Mouse (Mus musculus) erythroblast, embryonic 14.5 days (primary cell): ENCODE results near the gene Nr2e1. TPM values are rescaled to one million over a fixed set of nuclear protein-coding genes. Genes with fewer than 3 reads are reported as not detected.

Experiments used
- H3K27me3 ChIP-seq: 2 replicates; pipeline ENCODE4 v1.6.1; 2012; ENCODE audit warnings: inconsistent platforms; ENCODE audit not compliant: control insufficient read depth
- H3K36me3 ChIP-seq: 2 replicates; pipeline ENCODE4 v1.6.1; 2012; ENCODE audit warnings: mild to moderate bottlenecking, inconsistent platforms; ENCODE audit not compliant: control insufficient read depth
- H3K4me1 ChIP-seq: 2 replicates; pipeline ENCODE4 v1.6.1; 2012; ENCODE audit warnings: inconsistent platforms; ENCODE audit not compliant: control insufficient read depth
- H3K4me3 ChIP-seq: replicated peaks from 2 replicates; pipeline ENCODE3; 2012; ENCODE audit warnings: moderate library complexity, mild to moderate bottlenecking, inconsistent platforms
- H3K9me3 ChIP-seq: 2 replicates; pipeline ENCODE4 v1.6.1; 2012; ENCODE audit warnings: low read length, inconsistent platforms, mixed read lengths; ENCODE audit not compliant: control insufficient read depth
- GATA1 ChIP-seq: IDR thresholded peaks from 2 replicates; pipeline ENCODE4 v1.6.1; 2012; ENCODE audit warnings: low read length, inconsistent platforms, mixed read lengths
- TAL1 ChIP-seq: IDR thresholded peaks from 3 replicates; pipeline ENCODE4 v1.6.1; 2012; ENCODE audit warnings: low read length, inconsistent platforms, mixed read lengths
- polyA plus RNA-seq: library from polyadenylated mRNA; stranded (reverse); fragments of >175 nt; gene quantifications from 2 replicates; pipeline ENCODE4 v1.2.3, GENCODE M21; 2012

Nr2e1 gene
- polyA plus RNA-seq, 1 experiment, result not detected

GRCm38 (mm10) chr10:42590261-42591184 is 7.1 kb upstream of the Nr2e1 start:
- Histone ChIP-seq H3K36me3 (no peaks in the 10 kb centered on the region), H3K27me3 (peaks cover 100% of the 10 kb centered on the region)
- TF ChIP-seq TAL1 (no peak), GATA1 (no peak)

GRCm38 (mm10) chr10:42589505-42589904 is 6.1 kb upstream of the Nr2e1 start:
- H3K36me3 ChIP-seq, result no peaks in the 10 kb centered on the region
- peaks cover 100% of the 10 kb centered on the region for H3K27me3 ChIP-seq
- peaks cover 9% of the 10 kb centered on the region for H3K4me1 ChIP-seq
- H3K4me3 ChIP-seq, result no peak overlapping the region
- H3K9me3 ChIP-seq, result peaks cover 12% of the 10 kb centered on the region
- TF ChIP-seq GATA1, result no peak

More at GRCm38 (mm10) chr10:42590261-42591184, 7.1 kb upstream of the Nr2e1 start:
- H3K4me1 ChIP-seq, result peaks cover 9% of the 10 kb centered on the region
- peaks cover 9% of the 10 kb centered on the region for H3K9me3 ChIP-seq
- H3K4me3 ChIP-seq, result no peak overlapping the region

GRCm38 (mm10) chr10:42587961-42588750 is 4.7 kb upstream of the Nr2e1 start:
- no peak for TF ChIP-seq GATA1
- TF ChIP-seq TAL1, result no peak
- Histone ChIP-seq H3K9me3 (peaks cover 21% of the 10 kb centered on the region), H3K4me3 (no peak overlapping the region), H3K36me3 (no peaks in the 10 kb centered on the region), H3K27me3 (peaks cover 100% of the 10 kb centered on the region), H3K4me1 (peaks cover 13% of the 10 kb centered on the region)

GRCm38 (mm10) chr10:42585596-42586305 is 2.3 kb upstream of the Nr2e1 start:
- Histone ChIP-seq H3K4me1 (peaks cover 5% of the 10 kb centered on the region), H3K27me3 (peaks cover 100% of the 10 kb centered on the region), H3K36me3 (no peaks in the 10 kb centered on the region), H3K9me3 (peaks cover 31% of the 10 kb centered on the region), H3K4me3 (no peak overlapping the region)
- no peak for TF ChIP-seq GATA1
- TF ChIP-seq TAL1, result no peak

- Histone ChIP-seq H3K4me3 (no peak overlapping the region), H3K36me3 (no peaks in the 10 kb centered on the region), H3K4me1 (peaks cover 5% of the 10 kb centered on the region), H3K27me3 (peaks cover 100% of the 10 kb centered on the region), H3K9me3 (peaks cover 33% of the 10 kb centered on the region)
- TF ChIP-seq TAL1 (no peak), GATA1 (no peak)
These were observed 1.7 kb upstream of the Nr2e1 start for GRCm38 (mm10) chr10:42585156-42585555.

- no peak overlapping the region for H3K4me3 ChIP-seq
- peaks cover 5% of the 10 kb centered on the region for H3K4me1 ChIP-seq
- H3K36me3 ChIP-seq, result no peaks in the 10 kb centered on the region
- H3K9me3 ChIP-seq, result peaks cover 39% of the 10 kb centered on the region
- peaks cover 100% of the 10 kb centered on the region for H3K27me3 ChIP-seq
- no peak for TF ChIP-seq TAL1
- no peak for TF ChIP-seq GATA1
These were observed 1.1 kb upstream of the Nr2e1 start for GRCm38 (mm10) chr10:42584436-42584983.

- no peak overlapping the region for H3K4me3 ChIP-seq
- TF ChIP-seq TAL1 (no peak), GATA1 (no peak)
- peaks cover 41% of the 10 kb centered on the region for H3K9me3 ChIP-seq
- peaks cover 5% of the 10 kb centered on the region for H3K4me1 ChIP-seq
- H3K27me3 ChIP-seq, result peaks cover 100% of the 10 kb centered on the region
- no peaks in the 10 kb centered on the region for H3K36me3 ChIP-seq
These were observed 537 bp upstream of the Nr2e1 start for GRCm38 (mm10) chr10:42583902-42584435.

GRCm38 (mm10) chr10:42582566-42583110 is 794 bp downstream of the Nr2e1 start:
- H3K36me3 ChIP-seq, result no peaks in the 10 kb centered on the region
- no peak overlapping the region for H3K4me3 ChIP-seq
- H3K4me1 ChIP-seq, result peaks cover 5% of the 10 kb centered on the region
- peaks cover 100% of the 10 kb centered on the region for H3K27me3 ChIP-seq
- TF ChIP-seq TAL1 (no peak), GATA1 (no peak)
- peaks cover 46% of the 10 kb centered on the region for H3K9me3 ChIP-seq
